Mouse (Mus musculus): ENCODE measurements around the gene Edem1.
"Not testable (repeated sequence)": the region's sequence is repeated elsewhere in the genome, so short reads cannot be mapped to it uniquely, and the experiment has no call there.

- TF ChIP-seq CTCF (IDR thresholded peaks at IDR 0.05; ENCODE audit: control insufficient read depth, insufficient read depth, insufficient read length); MAX (IDR thresholded peaks at IDR 0.05); USF1 (IDR thresholded peaks at IDR 0.05; ENCODE audit: low read depth); MYOD1 (IDR thresholded peaks at IDR 0.05; ENCODE audit: control insufficient read depth, insufficient read length, low read depth): not testable (repeated sequence)
Measured at GRCm38 (mm10) chr6:108869031-108869430, 40.6 kb downstream of the Edem1 start.
